Mouse (Mus musculus): ENCODE measurements around the gene Hs3st5.

DNA sequence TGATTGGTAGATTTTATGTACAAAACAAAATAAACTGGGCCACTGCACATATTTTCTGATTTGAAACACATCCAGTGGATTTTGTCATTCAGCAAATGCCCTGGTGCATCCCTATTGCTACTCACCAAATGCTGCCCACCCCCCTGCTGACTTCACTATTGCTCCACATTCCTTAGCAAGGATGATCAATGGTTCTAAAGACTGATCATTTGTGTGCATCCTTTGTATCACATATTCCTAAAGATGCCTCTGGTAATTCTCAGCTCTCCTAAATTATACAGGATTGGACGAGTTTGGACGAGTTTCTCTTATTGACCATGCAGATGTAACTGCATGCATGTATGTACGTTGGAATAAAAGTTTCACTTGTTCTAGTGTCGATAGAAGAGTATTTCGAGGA lies 52.1 kb downstream of the Hs3st5 start:
- TF ChIP-seq CTCF (conservative IDR thresholded peaks at IDR 0.05; ENCODE audit: low read length) (no peak), POU5F1 (IDR thresholded peaks at IDR 0.05; ENCODE audit: borderline replicate concordance, low read length) (no peak)
